Mouse (Mus musculus) neural tube, embryonic 10.5 days (tissue): Measurements from ENCODE around the gene Cd300lg.
A peak's percentile ranks its signal among the peaks of the same experiment; 100 is the strongest.

Experiments
- DNase-seq: peaks from one replicate; pipeline ENCODE4 v3.0.0-alpha.2; 2017; ENCODE audit warnings: low spot score; ENCODE audit errors: extremely low spot score

The Cd300lg gene

DNA sequence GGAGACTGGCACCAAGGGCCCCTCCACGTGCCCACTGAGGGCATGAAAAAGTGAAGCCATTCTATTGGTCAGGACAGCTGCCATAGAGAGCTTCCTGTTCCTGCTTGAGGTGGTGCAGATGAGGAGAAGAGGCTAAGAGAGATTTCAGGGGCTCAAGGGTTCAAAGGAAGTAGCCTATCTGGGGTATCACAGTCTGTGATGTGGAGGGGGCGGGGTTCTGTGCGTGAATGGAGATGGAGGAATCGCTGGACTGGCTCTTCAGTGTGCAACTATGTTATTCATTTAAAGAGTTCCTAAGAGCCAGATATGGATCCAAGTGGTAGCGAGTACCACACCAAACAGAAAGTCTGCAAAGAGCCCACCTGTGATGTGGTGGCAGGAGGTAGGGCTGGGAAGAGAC, 55.1 kb downstream of the Cd300lg start:
- no peak for DNase-seq

DNA sequence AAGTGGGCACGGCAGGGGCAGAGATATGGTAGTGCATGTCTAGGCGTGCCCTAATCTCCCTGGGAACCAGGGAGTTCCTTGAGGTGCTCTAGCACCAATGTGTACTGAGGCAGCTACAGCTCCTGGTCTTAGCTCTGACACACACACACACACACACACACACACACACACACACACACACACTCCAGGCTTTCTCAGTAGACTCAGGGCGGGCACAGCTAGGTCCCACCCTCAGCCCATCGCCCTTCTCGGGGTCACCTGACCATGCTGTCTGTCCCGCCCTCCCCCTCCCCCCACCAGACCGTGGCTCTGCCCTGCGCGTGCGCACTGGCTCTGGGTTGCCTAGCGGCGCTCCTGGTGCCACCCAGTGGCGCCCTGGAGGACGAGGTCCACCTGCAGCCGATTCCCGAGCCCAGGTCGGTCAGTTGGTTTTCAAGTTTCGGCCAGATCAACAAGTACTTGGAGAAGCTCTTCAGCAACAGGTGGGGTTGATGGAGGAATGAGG, 55.6 kb downstream of the Cd300lg start:
- peak; percentile 89 for DNase-seq

DNA sequence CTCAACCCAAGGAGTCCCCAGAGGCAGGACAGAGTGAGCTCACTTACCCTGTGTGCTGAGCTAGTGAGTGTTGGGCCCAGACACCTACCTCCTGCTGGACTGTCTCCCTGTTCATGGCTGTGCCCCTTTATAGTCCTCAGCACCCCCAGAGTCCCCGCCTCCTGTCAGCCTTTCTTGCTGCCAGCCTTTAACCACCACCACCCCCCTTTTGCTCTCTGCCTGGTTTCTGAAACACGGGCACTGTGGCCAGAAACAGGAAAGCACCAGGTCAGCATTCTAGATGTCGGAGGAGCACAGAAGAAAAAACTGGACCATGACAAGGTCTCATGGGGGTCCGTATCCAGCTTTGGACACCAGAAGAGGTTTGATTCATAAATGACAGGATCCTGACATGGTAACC, 59.9 kb downstream of the Cd300lg start, which contains the start of gene Ppy:
Ppy (minus strand) TSS at position 101 of the 400 bp plus-strand sequence.
- no peak for DNase-seq

DNA sequence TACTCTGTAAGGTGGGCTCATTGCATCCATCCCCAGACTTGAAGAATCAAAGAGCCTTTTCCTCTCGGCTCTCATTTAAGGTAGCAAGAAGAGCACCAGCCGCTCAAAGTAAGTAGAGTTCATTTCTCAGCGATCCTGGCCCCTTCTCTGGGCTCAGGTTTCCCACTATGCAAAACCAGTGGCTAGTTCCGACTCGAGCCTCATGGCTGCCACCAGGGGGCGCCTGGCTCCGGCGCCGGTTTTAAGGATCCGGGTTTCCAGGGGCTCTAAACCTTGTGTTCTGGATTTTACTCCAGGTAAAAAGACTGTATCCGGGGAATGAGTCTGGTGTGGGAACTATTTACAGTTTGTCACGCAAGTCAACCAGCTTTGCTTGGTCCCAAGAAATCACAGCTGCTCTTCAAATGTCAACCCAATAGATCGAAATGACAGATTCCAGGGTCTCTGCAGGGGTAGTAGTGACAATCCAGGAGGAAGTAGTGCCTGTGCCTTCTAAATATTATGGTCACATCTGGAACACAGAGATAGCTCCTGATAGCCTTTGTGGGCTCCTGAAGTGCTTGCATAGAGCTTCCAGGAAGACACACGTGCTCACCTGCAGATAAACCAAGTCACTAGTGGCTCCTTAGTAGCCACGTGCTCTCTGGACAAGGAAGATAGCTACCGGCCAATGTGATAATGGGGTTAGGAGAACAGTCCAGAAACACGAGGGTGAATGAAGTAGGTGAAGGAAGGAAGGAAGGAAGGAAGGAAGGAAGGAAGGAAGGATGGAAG, 61.4 kb downstream of the Cd300lg start:
- peak; percentile 82 for DNase-seq
